Mouse (Mus musculus): ENCODE measurements around the gene Ten1. TPM values are rescaled to one million over a fixed set of nuclear protein-coding genes. Genes with fewer than 3 reads are reported as not detected.

Gene Ten1
- total RNA-seq, 1 experiment from 2014 or later: 14.2 TPM

Other genes with a start within 250 kb of the Ten1 start
- 0.23 and 0.25 TPM in 2 replicates for gene Itgb4, start 224.1 kb upstream of the Ten1 start, total RNA-seq (2017)
- gene Galk1, start 186.1 kb upstream of the Ten1 start, total RNA-seq (2017): 3.6 and 7.9 TPM in 2 replicates
- 1,276 and 1,299 TPM in 2 replicates for gene H3f3b, start 170.9 kb upstream of the Ten1 start, total RNA-seq (2017)
- 22.5 and 24.2 TPM in 2 replicates for gene Unk, start 168.5 kb upstream of the Ten1 start, total RNA-seq (2017)
- 47.0 and 49.2 TPM in 2 replicates for gene Unc13d, start 120.9 kb upstream of the Ten1 start, total RNA-seq (2017)
- 93.6 and 100 TPM in 2 replicates for gene Wbp2, start 111.9 kb upstream of the Ten1 start, total RNA-seq (2017)
- gene Trim47, start 71.6 kb upstream of the Ten1 start, total RNA-seq (2017): 0.23 and 1.5 TPM in 2 replicates
- gene Trim65, start 67.7 kb upstream of the Ten1 start, total RNA-seq (2017): 19.0 and 21.2 TPM in 2 replicates
- gene Mrpl38, start 60.0 kb upstream of the Ten1 start, total RNA-seq (2017): 17.7 and 17.8 TPM in 2 replicates
- gene Fbf1, start 30.7 kb upstream of the Ten1 start, total RNA-seq (2017): 16.9 and 31.4 TPM in 2 replicates
- gene Acox1, start 190 bp downstream of the Ten1 start, total RNA-seq (2017): 27.4 and 31.7 TPM in 2 replicates
- gene Evpl, start 39.2 kb downstream of the Ten1 start, total RNA-seq (2017): 0.12 TPM in 2 replicates
- gene Srp68, start 75.4 kb downstream of the Ten1 start, total RNA-seq (2017): 18.4 and 21.6 TPM in 2 replicates
- not detected in 2 replicates for gene Galr2, start 82.1 kb downstream of the Ten1 start, total RNA-seq (2017)
- 30.4 and 46.9 TPM in 2 replicates for gene Exoc7, start 108.4 kb downstream of the Ten1 start, total RNA-seq (2017)
- gene Foxj1, start 136.5 kb downstream of the Ten1 start, total RNA-seq (2017): 0.25 TPM in 1 of 2 replicates, not detected in the other
- gene Rnf157, start 214.2 kb downstream of the Ten1 start, total RNA-seq (2017): 16.0 and 17.0 TPM in 2 replicates
- gene Ubald2, start 235.2 kb downstream of the Ten1 start, total RNA-seq (2017): 82.2 and 89.0 TPM in 2 replicates

Data from neutrophil, adult 5-6 weeks (primary cell).